Mouse (Mus musculus) telencephalon, adult 2 months (tissue): Measurements from ENCODE around the gene Slfn8.
"Not testable (repeated sequence)": the region's sequence is repeated elsewhere in the genome, so short reads cannot be mapped to it uniquely, and the experiment has no call there.

Source experiments
- DNase-seq: peaks from one replicate; pipeline ENCODE4 v3.0.0-alpha.2; 2011; ENCODE audit warnings: low read depth, low spot score

The Slfn8 gene

DNA sequence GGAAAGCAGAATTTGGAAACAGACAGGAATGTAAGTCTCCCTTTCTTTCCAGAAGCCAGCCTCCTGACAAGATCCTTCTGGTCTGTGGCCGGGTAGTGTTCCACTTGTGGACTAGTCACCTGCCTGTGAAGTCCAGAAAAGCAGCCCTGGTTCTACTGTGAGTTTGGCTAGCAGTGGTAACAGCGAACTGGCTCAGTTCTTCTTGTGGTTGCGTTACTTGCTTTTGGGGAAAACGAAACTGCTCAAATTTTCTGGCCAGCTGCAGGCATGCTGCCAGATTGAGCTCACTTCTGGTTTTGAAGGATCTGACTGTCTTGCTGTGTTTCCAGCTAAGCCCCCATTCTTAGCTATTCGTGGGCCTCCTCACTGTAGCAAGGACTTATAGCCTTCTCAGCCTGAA is at the start of gene Slfn8:
Gene Slfn8 (minus strand): TSS at position 190 of the 400 bp plus-strand sequence.
- DNase-seq, result peak; percentile 15

DNA sequence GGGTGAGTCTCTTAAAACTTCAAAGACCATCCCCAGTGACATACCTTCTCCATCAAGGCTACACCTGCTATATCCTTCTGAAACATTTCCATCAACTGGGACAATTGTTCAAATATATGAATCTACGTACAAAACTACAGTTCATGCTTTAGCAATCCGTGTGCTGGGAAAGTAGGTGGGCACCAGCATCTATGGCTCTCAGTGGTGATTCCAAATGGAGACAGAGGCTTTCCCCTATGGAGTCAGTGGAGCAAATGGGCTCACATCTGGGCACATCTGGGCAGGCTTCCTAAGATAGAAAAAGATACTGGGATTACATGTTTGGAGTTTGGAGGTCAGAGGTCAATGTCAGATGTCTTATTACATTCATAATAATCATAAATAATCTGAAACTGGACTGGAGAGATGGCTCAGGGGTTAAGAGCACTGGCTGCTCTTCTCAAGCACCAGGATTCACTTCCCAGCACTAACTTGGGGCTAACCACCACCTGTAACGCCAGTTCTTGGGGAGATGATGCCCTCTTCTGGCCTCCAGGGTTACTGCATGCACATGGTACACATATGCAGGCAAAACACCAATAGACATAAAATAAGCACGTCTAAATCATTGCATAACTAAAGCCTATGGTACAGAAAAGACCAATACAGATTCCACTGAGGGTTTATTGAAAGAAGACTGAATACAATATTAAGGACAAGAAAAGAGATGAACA is 47.5 kb upstream of the Slfn8 start:
- DNase-seq, result no peak

DNA sequence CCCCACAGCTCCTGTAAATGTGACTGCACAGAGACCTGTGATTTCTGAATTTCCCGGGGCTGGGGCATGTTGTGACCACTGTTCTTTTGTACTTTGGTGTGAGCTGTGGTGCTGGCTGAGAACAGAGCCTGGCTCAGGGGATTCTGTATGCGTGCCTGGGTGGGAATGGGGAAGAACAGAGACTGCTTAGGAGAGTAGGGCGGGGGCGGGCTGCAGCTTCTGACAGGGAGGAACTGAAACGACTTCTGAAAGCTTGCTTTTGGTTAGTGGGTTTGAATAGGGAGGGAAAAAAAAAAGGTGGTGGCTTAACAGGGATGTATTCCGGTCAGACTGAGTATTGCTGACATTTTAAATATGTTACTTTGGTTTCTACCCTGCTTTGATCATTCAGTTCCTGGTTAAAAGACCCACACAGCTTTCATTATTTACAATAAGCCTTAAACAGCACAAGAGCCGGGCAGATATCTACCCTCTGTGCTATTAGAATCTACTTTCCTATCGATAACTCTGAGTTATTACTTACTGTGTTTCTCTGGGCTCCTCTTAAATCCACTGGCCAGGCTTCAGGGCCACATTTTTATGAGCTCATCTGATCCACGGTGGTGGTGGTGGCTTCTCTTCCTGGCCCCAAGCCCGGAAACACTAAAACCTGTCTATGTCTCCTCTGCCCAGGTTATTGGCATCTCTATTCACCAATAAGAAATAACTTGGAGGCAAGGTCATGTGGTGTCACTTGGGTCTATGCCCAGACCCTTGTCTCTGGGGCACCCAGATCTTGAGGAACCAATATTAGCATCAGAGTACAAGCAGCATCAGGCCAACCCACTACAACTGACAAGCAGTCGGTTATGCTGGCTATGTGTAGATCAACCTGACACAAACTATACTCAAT is 46.3 kb upstream of the Slfn8 start:
- DNase-seq, result no peak

DNA sequence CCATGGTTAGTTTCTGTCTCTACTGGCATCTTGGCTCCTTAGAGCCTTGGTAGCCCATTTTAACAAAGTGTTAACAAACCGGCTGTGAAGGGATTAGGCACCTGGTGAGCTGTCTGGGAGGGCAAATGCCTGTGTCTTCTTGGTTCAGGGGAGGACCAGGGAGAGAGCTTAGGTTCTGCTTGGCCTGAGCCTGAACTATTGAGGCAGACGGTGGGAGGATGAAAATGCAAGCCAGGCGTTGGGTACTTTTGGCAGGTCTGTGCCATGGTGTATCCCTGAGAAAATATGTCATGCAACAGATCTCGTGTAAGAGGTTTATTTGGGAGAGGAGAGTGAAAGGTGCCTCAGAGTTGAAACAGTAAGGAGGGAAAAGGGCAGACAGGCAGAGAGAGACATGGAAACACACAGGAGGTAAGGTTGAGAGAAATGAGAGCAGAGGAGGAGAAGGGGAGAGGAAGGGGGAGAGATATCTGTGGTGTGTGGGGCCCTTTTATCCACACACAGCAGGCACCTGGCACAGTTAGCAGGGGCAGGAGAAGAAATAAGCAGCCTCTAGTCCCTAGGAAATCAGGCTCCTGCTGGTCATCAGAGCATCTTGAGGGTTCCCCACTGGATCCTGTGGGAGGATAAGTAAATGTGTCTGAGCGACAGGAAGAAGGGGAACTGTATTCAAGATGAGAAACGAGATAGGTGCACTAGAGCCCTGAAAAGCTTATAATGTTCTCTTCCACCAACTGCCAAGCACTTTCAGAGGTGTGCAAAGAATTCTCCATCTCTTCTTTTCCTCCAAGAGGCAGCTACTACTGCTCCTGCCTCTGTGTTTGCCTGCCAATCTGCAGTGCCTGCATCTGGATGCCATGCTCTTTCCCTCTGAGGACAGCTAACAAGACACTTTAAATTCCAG is 45.1 kb upstream of the Slfn8 start:
- no peak for DNase-seq

DNA sequence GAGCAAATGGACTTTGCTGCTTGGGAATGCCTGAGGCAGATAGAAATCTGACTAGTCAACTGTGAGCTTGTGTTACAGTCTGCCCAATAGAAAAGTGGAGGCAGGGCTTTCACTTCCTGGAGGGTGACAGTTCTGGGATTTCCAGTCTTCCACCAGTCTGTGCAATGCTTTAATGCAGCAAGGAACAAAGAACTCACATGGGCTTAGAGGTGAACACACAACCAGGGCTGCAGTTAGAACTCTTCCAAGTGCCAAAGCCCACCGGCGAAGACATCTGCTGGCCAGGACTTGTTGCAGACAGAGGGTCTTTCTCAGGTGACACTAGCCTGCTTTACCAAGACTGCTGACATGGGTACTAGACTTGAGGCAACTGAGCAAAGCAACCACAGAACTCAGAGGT is 44.3 kb upstream of the Slfn8 start, which contains the start of gene Slfn2:
Gene Slfn2 (plus strand): TSS at position 167 of the 400 bp plus-strand sequence.
- no peak for DNase-seq

DNA sequence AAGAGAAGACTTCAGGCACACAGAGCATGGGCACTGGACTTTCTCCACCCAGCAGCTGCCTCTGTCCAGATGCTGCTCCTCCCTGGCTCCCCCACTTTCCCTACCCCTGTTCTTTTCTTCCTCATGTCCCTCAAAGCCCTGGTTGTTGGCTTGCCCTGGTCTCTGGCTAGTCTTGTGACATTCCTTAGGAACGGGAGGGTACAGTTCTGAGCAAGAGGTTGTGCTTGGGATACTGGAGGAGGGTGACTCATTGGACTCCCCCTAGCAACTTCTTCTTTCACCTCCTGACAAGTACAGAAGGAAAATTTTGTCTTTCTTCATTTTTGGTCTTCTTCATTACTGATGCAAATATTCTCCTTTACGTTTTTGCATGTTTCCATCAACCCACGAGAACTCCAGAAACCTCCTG is 43.3 kb upstream of the Slfn8 start:
- DNase-seq, result no peak

DNA sequence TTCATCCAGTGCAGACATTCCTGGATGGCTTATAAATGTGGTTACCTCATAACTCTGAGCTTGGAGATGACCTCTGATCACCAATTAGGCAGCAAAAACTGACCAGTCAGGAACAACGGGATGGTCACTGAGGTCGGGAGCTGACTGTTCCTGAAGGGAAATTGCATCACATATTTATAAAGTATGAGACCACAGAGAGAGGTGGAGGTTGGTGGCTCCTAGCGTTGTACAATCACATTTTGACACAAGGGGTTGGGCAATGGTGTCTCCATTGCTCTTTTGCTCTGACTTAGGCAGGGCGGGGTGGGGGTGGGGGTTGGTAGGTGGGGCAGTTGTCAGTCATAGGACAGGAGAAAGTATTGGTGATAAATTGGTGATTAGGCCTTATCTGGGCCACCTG is 42.5 kb upstream of the Slfn8 start:
- DNase-seq, result no peak

DNA sequence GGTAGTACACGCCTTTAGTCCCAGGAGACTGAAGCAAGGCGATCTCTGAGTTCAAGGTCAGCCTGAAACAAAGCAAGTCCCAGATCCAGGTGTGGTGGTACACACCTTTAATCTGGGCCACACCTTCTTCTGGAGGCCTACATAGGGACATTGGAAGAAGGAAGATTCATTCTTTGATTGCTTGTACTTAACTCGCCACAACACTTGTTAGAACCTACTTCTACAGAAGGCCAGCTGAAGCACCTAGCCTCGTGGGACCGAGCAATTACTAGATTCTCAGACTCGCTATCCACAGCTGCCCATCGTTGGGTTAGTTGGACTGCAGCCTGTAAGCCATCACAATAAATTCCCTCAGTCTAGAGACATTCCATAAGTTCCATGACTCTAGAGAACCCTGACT is 41.2 kb upstream of the Slfn8 start:
- no peak for DNase-seq

DNA sequence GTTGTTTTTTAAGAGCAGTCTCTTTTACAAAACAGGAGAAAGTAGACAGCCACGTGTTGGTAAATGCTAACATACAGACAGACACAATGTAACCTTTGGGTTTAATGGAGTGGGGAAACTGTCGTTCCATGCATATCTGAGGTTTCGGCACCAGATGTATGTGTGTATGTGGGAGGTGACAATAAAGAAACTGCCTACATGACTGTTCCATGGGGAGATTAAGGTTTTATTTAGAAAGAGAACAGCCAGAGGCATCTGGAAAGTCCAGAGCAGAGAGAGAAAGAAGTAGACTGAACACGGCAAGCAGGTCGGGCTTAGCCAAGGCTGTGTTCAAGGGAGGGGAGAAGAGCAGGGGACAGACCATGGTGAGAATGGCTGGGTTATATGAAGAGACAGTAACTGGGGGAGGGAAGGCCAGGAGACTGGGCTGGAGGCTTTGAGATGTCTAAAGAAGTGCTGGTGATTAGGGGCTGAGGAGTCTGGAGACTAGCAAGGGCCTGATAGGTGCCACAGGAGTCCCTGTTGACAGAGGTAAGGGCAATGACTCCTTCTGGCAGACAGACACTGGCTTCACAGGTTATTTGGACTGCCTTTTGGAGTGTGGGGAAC is 39.9 kb upstream of the Slfn8 start:
- DNase-seq, result no peak

DNA sequence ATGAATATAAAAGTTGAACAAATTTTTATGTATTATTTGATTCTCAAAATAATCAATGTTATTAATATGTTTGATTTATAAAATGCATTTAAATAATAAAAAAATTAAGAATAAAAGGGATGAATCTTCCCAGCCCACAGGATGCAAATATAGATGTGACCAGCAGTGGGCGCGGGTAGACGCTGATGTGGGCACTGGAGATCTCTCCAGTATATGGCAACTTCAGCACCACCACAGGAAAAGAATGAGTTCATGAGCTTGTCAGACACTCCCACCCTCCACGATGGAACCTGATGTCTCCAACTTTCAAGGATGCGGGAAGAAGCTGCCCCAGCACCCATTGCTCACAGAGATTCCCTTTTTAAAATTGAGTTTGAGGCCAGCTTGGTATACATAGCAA is 37.3 kb upstream of the Slfn8 start:
- DNase-seq, result no peak

DNA sequence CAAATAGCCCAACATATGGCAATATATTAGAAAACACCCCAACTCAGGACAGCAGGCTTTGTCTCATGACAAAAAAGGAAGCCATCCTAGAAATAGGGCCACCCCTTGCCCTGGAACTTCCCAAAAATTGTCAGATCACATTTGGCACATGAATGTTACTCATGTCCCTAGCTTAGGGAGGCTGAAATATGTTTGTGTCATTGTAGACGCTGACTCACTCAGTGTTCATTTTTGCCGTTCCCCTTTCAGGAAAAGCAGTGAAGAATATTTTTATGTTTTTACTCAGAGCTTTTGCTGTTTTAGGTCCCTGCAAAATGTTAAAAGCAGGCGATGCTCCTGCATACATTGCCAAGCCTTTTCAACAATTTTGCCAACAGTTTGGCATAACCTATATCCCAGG is 25.0 kb upstream of the Slfn8 start:
- peak; percentile 47 for DNase-seq

DNA sequence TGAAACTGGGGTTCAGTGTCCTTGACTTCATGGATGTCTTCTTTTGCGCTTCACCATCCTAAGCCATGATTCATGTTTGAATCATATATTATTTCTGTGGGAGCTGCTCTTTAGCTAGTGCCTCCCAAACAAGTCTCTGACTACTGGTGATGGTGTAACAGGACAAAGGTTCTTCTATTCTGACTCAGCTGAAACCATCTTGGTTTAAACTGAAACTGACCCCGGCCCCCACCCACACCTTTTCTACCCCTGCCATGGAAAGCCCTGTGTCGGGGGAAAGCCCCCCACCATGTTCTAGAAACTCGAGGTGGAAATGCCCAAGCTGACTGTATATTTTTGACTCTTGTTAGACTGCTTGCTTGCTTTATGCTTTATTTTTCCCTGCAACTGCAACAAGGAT is 23.3 kb upstream of the Slfn8 start:
- DNase-seq, result no peak

DNA sequence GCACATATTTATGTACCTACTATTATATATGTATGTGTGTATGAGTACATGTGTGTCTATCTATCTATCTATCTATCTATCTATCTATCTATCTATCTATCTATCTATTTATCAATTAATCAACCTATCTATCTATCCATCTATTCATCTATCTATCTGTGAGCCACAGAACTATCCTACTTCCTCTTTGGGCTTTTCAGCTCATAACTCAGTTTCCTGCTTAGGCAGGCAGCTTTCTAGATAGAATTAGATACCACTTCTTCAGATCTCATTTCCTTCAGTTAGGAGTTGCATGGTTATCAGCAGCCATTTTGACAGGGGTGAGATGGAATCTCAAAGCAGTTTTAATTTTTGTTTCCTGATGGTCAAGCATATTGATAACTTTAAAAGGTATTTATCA is 20.4 kb upstream of the Slfn8 start:
- no peak for DNase-seq

DNA sequence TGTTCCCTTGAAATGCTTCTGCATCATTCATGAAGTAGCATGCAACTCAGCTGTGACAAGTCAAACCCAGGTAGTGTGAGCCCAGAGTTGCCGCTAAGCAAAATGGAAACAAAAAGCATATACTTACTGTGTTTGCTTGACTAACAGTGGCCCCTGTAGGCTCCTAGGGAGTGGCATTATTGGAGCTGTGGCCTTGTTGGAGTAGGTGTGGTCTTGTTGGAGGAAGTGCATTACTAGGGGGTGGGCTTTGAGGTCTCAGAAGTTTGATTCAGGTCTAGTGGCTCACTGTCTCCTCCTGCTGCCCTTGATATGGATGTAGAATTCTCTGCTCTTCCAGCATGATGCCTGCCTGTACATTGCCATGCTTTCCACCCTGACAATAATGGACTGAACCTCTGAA is 19.7 kb upstream of the Slfn8 start:
- no peak for DNase-seq

DNA sequence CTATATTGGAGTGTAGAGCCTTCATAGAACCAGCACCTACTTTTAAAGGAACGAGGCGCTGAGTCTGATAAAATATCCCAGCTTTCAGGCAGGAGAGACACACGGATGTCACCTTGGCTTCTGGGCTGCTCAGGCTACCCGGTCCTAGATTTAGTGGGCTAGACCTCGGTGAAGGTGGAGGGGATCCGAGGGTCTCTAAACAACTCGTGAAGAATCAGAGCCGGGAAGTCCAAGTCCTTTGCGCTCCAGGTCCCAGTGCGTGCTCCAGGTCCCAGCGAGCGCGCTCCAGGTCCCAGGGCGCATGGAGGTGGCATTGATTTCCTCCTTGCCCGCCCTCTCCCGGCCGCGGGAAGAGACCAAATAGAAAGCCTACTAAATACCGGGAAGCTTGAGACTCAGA is 19.2 kb upstream of the Slfn8 start:
- DNase-seq, result no peak

DNA sequence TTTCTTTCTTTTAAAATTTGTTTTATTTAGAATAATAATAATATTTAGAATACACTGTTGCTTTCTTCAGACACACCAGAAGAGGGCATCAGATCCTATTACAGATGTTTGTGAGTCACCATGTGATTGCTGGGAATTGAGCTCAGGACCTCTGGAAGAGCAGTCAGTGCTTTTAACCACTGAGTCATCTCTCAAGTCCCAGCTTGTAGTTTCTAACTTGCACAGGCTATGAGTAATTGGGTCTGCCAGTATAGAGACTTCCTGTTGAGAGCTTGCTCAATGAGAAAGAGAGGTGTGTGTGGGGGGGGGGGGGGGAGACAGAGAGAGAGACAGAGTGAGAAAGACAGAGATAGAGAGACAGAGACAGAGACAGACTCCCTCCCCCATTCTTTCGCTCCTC is 18.5 kb upstream of the Slfn8 start:
- DNase-seq, result no peak

DNA sequence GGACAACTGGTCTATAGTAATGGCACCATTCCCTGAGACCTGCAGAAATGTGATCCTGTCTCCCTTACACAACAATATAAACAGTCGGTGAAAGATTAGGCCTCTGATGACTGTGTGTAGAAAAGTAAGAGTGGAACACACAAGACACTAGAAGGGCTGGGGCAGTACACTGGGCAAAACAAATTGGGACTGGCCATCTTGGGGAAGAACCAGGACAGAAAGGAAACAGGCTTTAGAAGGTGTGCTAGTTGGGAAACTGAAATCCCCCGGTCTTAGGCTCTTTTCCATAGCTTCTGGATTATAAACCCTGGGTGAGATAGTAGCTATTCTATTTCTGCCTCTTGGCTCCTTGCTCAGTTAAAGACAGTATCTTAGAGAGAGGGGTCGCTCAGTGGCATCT is 18.1 kb upstream of the Slfn8 start:
- DNase-seq, result not testable (repeated sequence)

DNA sequence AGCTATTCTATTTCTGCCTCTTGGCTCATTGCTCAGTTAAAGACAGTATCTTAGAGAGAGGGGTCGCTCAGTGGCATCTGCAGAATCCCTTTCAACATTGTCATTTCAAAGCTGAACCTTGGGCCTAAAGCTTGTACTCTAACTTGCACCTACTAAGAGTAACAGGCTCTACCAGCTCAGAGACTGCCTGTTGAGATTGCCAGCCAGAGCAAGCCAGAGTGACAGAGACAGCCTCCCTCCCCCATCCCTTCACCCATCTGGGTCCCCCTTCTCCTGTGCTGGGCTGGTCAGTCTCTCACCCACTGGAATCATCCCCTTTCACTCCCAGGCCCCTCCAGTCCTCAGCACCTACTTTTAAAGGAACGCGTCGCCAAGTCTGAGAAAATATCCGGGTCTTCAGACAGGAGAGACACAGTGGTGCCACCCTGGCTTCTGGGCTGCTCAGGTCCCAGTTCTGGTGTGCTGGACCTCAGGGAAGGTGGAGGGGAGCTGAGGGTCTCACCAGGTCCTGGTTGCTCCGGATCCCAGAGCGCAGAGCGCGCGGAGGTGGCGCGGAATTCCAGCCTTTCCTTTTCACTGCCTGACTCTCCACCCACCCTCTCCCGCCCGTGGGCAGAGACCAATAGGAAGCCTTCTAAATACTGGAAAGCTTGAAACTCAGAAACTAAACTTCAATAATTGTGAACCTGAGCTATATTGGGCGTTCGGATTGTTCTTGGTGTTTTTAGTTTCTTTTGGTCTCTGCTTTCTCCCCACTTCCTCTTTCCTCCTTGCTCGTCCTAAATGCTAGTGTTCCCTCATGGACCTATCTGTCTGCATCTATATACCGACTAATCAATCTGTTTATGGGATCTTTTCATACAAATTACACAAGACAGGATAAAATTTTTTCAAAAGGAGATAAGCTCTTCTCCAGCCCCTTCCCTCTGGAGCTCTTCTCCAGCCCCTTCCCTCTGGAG is 770 bp downstream of the Slfn8 start:
- DNase-seq, result not testable (repeated sequence)

DNA sequence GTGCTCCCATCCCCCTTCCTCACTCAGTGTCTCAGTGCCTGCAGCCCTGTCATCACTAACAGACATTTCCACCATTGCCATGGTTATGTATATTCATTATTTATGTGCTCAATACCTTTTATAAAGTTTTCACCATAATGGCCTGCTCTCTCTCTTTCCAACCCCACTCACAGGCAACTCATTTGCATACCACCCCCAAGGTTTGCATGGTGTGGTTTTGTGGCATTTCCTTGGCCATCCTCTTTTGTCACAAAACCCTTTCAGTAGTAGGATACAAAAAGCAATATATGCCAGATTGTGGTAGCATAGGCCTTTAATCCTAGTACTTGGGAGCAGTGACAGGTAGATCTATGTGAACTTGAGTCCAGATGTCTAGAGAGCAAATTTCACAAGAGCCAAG is 4.5 kb downstream of the Slfn8 start:
- DNase-seq, result no peak

DNA sequence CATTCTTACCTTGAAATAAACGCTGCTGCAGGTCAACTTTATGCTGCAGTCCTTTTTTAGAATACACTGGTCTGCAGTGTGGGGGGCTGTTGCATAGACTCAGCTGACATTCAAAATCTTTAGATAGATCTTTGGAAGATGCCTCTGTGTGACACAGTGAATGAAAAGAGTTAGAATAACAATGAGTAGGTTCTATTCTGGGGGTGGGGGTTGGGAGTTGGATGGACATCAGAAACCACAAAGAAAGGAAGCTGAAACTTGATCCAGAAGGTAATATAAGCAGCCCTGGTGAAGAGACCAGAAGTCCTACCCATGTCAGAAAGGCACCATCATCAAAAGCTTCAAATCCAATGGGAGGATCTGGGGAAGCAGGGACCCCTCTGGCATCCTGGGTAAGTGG is 7.3 kb downstream of the Slfn8 start:
- no peak for DNase-seq
